Mouse (Mus musculus) E14TG2a.4 (cell line): ENCODE results near the gene Hcar1.

Experiments used
- H3K27me3 ChIP-seq: 2 replicates; pipeline ENCODE4 v1.6.1; 2014; ENCODE audit warnings: low read length, control low read depth; ENCODE audit not compliant: insufficient read depth
- H3K36me3 ChIP-seq: 2 replicates; pipeline ENCODE4 v1.6.1; 2014; ENCODE audit warnings: low read length, control low read depth; ENCODE audit not compliant: insufficient read depth
- H3K4me1 ChIP-seq: replicated peaks from 2 replicates; pipeline ENCODE4 v1.6.1; 2014; ENCODE audit warnings: low read depth, low read length, control low read depth
- H3K4me3 ChIP-seq: replicated peaks from 2 replicates; pipeline ENCODE4 v1.5.1; 2014; ENCODE audit warnings: mild to moderate bottlenecking, low read length
- H3K9me3 ChIP-seq: 2 replicates; pipeline ENCODE4 v1.6.1; 2014; ENCODE audit warnings: low read length, control low read depth
- CTCF ChIP-seq: conservative IDR thresholded peaks from 2 replicates; pipeline ENCODE4 v1.5.1; 2014; ENCODE audit warnings: low read length
- NANOG ChIP-seq: IDR thresholded peaks from 2 replicates; pipeline ENCODE4 v1.6.1; 2014; ENCODE audit warnings: borderline replicate concordance, low read length, mixed read lengths
- POU5F1 ChIP-seq: IDR thresholded peaks from 2 replicates; pipeline ENCODE4 v1.6.1; 2014; ENCODE audit warnings: low read length, borderline replicate concordance

Hcar1 gene

DNA sequence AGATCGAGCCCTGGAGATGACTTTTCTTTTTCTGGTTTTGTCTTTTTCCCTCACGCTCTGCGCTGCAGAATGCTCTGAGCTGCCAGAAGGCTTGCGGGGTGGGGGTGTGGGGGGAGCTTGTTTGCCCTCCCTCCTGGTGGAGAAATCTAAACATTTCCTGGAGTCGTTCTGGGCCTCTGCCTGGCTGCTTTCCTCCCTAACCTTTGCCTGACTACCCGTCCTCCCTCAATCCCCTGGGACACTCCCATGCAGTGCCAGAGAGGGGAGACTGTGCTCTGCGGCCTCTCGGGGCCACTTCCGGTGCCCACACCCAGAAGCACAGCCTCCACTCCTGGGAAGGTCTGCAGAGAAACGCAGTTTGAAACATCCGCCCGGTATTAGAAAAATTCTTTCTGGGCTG lies at the start of gene Hcar1:
TSS of gene Hcar1 (minus strand) at position 93 of the 400 bp plus-strand sequence.
- Histone ChIP-seq H3K4me1 (peaks cover 19% of the 10 kb centered on the region), H3K4me3 (peak within 1 kb of the TSS; percentile 62), H3K27me3 (peaks cover 40% of the 10 kb centered on the region), H3K9me3 (no peaks in the 10 kb centered on the region), H3K36me3 (no peaks in the 10 kb centered on the region)
- TF ChIP-seq CTCF (no peak), NANOG (no peak), POU5F1 (no peak)

DNA sequence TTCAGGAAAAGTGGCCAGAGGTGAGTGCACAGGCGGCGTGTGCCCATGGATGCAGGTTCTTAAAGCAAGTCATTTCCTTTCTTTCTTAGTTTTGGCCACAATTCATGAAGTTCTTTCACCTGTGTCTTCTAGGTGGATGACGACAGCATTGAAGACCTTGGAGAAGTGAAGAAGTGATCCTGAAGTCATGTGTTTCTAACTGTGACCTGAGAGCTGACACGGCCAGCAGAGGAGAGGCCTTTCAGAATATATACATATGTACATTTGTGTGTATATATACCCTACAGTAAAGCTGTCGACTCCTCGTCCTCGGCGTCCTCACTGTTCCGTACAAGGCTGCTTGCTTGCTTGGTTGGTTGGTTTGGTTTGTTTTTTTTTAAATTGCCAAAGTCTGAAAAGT lies 47.3 kb upstream of the Hcar1 start, which contains the start of gene Gm43518:
TSS of gene Gm43518 (plus strand) at position 301 of the 400 bp plus-strand sequence.
- Histone ChIP-seq H3K36me3 (peaks cover 75% of the 10 kb centered on the region), H3K9me3 (no peaks in the 10 kb centered on the region), H3K4me1 (peaks cover 18% of the 10 kb centered on the region), H3K27me3 (no peaks in the 10 kb centered on the region), H3K4me3 (no peak within 1 kb of the TSS)
- TF ChIP-seq NANOG, result no peak
- no peak for TF ChIP-seq CTCF
- TF ChIP-seq POU5F1, result no peak

- TF ChIP-seq NANOG (no peak), POU5F1 (no peak), CTCF (no peak)
- H3K27me3 ChIP-seq, result no peaks in the 10 kb centered on the region
- H3K4me3 ChIP-seq, result no peak overlapping the region
- H3K4me1 ChIP-seq, result peaks cover 3% of the 10 kb centered on the region; the same call in 1 of the 2 replicates
- no peaks in the 10 kb centered on the region for H3K9me3 ChIP-seq
- H3K36me3 ChIP-seq, result peaks cover 88% of the 10 kb centered on the region
Measured at GRCm38 (mm10) chr5:123922112-123922511, 42.3 kb upstream of the Hcar1 start.

GRCm38 (mm10) chr5:123914852-123915251 lies 35.0 kb upstream of the Hcar1 start:
- Histone ChIP-seq H3K27me3 (no peaks in the 10 kb centered on the region), H3K9me3 (no peaks in the 10 kb centered on the region), H3K36me3 (peaks cover 88% of the 10 kb centered on the region), H3K4me3 (no peak overlapping the region), H3K4me1 (peaks cover 43% of the 10 kb centered on the region)
- no peak for TF ChIP-seq NANOG
- TF ChIP-seq CTCF, result no peak
- no peak for TF ChIP-seq POU5F1

GRCm38 (mm10) chr5:123907631-123907977 lies 27.8 kb upstream of the Hcar1 start:
- peak overlapping the region; percentile 99 for H3K4me3 ChIP-seq
- H3K9me3 ChIP-seq, result no peaks in the 10 kb centered on the region
- TF ChIP-seq POU5F1 (no peak), CTCF (no peak), NANOG (no peak)
- H3K4me1 ChIP-seq, result peaks cover 55% of the 10 kb centered on the region
- peaks cover 45% of the 10 kb centered on the region for H3K36me3 ChIP-seq
- H3K27me3 ChIP-seq, result no peaks in the 10 kb centered on the region

DNA sequence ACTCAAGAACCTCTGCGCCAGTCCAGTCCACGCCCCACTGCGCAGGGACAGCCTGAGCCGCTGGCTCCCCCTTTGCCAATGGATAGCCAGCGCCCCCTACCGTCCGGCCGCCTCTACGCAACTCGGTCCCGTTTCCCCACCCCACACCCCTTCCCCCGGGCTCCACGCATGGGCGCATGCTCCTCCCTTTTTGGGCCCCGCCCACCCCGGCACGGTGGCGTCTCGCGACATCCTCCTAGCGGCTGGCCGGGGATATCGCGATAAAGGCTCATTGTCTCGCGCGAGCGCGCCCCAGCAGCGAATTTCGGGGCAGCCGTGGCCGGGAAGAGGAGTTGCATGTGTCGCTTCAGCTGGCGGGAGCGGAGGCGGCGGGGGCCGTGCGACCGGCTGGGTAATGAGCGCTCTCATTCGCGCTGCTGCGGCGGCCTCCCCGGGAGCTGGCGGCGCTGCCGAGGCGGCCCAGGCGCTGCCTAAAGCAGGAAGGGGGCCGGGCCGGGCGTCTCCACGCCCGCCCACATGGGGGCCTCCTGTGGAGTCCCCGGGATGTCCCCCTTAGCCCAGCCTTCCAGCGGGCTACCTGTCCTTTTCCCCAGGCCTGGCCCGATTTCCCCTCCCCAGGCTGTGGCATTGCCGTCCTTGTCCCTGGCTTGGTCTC lies 27.3 kb upstream of the Hcar1 start, which contains the start of gene Denr:
TSS of gene Denr (plus strand) at position 200 of the 655 bp plus-strand sequence.
- peaks cover 50% of the 10 kb centered on the region for H3K4me1 ChIP-seq
- H3K4me3 ChIP-seq, result peak within 1 kb of the TSS; percentile 99
- no peaks in the 10 kb centered on the region for H3K27me3 ChIP-seq
- no peaks in the 10 kb centered on the region for H3K9me3 ChIP-seq
- peaks cover 40% of the 10 kb centered on the region for H3K36me3 ChIP-seq
- TF ChIP-seq CTCF, result peak; percentile 65
- TF ChIP-seq NANOG, result no peak

- Histone ChIP-seq H3K9me3 (no peaks in the 10 kb centered on the region), H3K4me3 (no peak overlapping the region), H3K36me3 (peaks cover 33% of the 10 kb centered on the region), H3K4me1 (peaks cover 44% of the 10 kb centered on the region), H3K27me3 (no peaks in the 10 kb centered on the region)
- TF ChIP-seq CTCF, result no peak
- no peak for TF ChIP-seq NANOG
- no peak for TF ChIP-seq POU5F1
Measured at GRCm38 (mm10) chr5:123906146-123906975, 26.5 kb upstream of the Hcar1 start.

DNA sequence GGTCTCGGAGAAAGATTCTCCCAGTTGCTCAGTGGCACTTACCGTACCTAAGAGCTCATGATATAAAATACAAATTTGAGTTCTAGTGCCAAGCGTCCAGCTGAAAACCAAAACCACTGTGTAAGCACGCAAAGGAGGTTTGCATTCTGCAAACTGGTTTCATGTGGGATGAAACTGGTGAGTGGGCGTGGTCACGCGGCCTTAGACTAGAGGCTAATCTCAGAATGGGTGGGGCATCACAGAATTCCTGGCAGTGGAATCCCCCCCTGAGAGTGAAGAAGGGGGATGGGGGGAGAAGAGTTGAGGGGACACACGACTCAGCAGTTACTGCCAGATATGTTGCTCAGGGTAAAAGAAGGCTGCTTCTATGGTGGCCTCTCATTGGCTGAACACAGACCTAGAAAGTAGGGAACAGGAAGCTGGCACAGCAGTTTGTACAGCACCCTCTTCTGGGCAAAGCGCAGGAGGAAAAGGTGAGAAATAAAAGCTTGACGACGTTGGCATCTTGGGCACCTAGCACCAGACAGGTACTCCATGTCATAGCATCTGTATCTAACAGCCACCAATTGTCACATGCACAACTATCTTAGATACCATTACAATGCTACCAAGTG lies 24.3 kb upstream of the Hcar1 start:
- H3K36me3 ChIP-seq, result peaks cover 12% of the 10 kb centered on the region
- H3K4me3 ChIP-seq, result no peak overlapping the region
- TF ChIP-seq CTCF (no peak), NANOG (no peak), POU5F1 (no peak)
- peaks cover 32% of the 10 kb centered on the region for H3K4me1 ChIP-seq
- no peaks in the 10 kb centered on the region for H3K9me3 ChIP-seq
- H3K27me3 ChIP-seq, result no peaks in the 10 kb centered on the region
